8 mouse cellular contexts compared by ENCODE assay signal in the genomic region with DNA sequence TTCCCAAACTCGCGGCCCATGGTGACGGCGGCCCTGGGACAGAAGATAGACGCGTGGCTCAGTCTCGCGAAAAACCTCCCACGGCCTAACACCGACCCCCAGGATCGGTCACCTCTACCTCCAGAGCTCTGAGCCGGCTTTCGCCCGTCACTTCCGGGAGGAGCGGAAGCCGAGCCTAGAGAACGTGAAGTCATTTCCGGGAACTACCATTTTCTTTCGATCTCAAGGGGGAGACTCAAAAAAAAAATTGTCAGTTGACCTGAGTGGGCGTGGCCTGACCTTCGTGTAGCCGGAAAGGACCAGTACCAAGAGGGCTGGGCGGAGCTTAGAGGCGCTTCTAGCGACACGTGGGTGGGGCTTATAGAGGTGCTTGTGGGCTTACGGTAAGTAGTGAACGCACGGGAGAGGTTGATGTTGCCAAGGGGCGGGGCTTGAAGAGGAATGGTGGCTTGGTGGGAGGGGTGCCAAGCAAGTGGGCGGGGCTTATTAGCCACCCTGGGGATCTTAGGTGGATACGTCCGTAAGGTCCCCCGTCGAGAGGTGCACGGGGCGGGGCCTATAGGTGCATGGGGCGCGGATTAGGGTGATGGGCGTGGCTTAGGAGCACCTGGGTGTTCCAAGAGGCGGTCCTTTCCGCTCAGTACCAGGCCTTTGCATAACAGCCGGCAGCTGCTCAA. TPM values are rescaled to one million over a fixed set of nuclear protein-coding genes. Genes with fewer than 3 reads are reported as not detected.
DNase-seq lines count a peak whose midpoint lies in the region; ATAC-seq and TF ChIP-seq lines count a peak whose summit lies in the region.

TSS of gene Uqcrq (minus strand) at position 162 of the 677 bp plus-strand sequence.
TSS of gene Gdf9 (plus strand) at position 354 of the 677 bp plus-strand sequence.

- peak within 1 kb of the TSS; percentile 75 for H3K27ac ChIP-seq in heart, embryonic 12.5 days (ENCODE audit: poor library complexity, severe bottlenecking)
- H3K27ac ChIP-seq in kidney, postnatal 0 days: peak within 1 kb of the TSS; percentile 88
- H3K27ac ChIP-seq in liver, embryonic 11.5 days (ENCODE audit: low read depth, low read length): peak within 1 kb of the TSS; percentile 76
- peak within 1 kb of the TSS; percentile 62; the same call in 1 of the 2 replicates for H3K27ac ChIP-seq in stomach, embryonic 14.5 days (ENCODE audit: low read length)

- ATAC-seq in erythroid progenitor cell, adult 5-6 weeks (replicated peaks; ENCODE audit: low FRiP score, poor library complexity, severe bottlenecking): peak; percentile 90
- peak; percentile 97 for ATAC-seq in heart, embryonic 12.5 days (ENCODE audit: insufficient number of reproducible peaks, low FRiP score)
- peak; percentile 94 for ATAC-seq in kidney, postnatal 0 days (replicated peaks; ENCODE audit: low FRiP score, low read depth)
- ATAC-seq in liver, embryonic 11.5 days (replicated peaks; ENCODE audit: low FRiP score): peak; percentile 93
- peak; percentile 95 for ATAC-seq in stomach, embryonic 14.5 days (ENCODE audit: insufficient number of reproducible peaks, insufficient read depth, low FRiP score, low read depth)

- DNase-seq in CD4-positive helper T cell, adult 2 months (ENCODE audit: low read depth, low spot score): peak; percentile 100
- peak; percentile 98 for DNase-seq in brain, embryonic 18.5 days (ENCODE audit: low read depth, low spot score)
- peak; percentile 100 for DNase-seq in kidney, postnatal 0 days (ENCODE audit: low spot score)
- DNase-seq in liver, embryonic 11.5 days (ENCODE audit: low spot score): peak; percentile 94
- peak; percentile 99 for DNase-seq in naive thymus-derived CD4-positive, alpha-beta T cell, adult 2 months (ENCODE audit: low read depth)

- no peaks in the 10 kb centered on the region for H3K9me3 ChIP-seq in heart, embryonic 12.5 days (replicated peaks)
- H3K9me3 ChIP-seq in kidney, postnatal 0 days (replicated peaks; ENCODE audit: low read length): no peaks in the 10 kb centered on the region
- no peaks in the 10 kb centered on the region for H3K9me3 ChIP-seq in liver, embryonic 11.5 days (ENCODE audit: control insufficient read depth, low read length)
- no peaks in the 10 kb centered on the region for H3K9me3 ChIP-seq in stomach, embryonic 14.5 days (ENCODE audit: control insufficient read depth, low read depth, low read length)

- TF ChIP-seq CTCF in kidney, postnatal 0 days (IDR thresholded peaks at IDR 0.05; ENCODE audit: low read depth): no peak

- H3K4me2 ChIP-seq in heart, embryonic 12.5 days: peak within 1 kb of the TSS; percentile 84
- peak within 1 kb of the TSS; percentile 87 for H3K4me2 ChIP-seq in kidney, postnatal 0 days (ENCODE audit: low read length)
- peak within 1 kb of the TSS; percentile 81 for H3K4me2 ChIP-seq in liver, embryonic 11.5 days
- H3K4me2 ChIP-seq in stomach, embryonic 14.5 days (replicated peaks; ENCODE audit: low read depth, low read length): peak within 1 kb of the TSS; percentile 74

- H3K36me3 ChIP-seq in heart, embryonic 12.5 days: peaks cover 15% of the 10 kb centered on the region
- 0 out of 2 replicates have a peak, but pooled peaks cover 4% of the 10 kb centered on the region for H3K36me3 ChIP-seq in kidney, postnatal 0 days (ENCODE audit: insufficient read depth, low read length)
- H3K36me3 ChIP-seq in liver, embryonic 11.5 days (ENCODE audit: control insufficient read depth, insufficient read depth, low read length): peaks cover 8% of the 10 kb centered on the region; the same call in 1 of the 2 replicates
- H3K36me3 ChIP-seq in stomach, embryonic 14.5 days (ENCODE audit: control insufficient read depth, insufficient read depth, low read length): peaks cover 5% of the 10 kb centered on the region; the same call in 1 of the 2 replicates

- peak within 1 kb of the TSS; percentile 93 for H3K9ac ChIP-seq in heart, embryonic 12.5 days
- peak within 1 kb of the TSS; percentile 93 for H3K9ac ChIP-seq in kidney, postnatal 0 days (ENCODE audit: low read depth, low read length)
- peak within 1 kb of the TSS; percentile 77 for H3K9ac ChIP-seq in liver, embryonic 11.5 days (ENCODE audit: low read depth, low read length)
- peak within 1 kb of the TSS; percentile 79 for H3K9ac ChIP-seq in stomach, embryonic 14.5 days (replicated peaks; ENCODE audit: low read depth, low read length)

- no peaks in the 10 kb centered on the region for H3K27me3 ChIP-seq in heart, embryonic 12.5 days (replicated peaks)
- H3K27me3 ChIP-seq in kidney, postnatal 0 days (ENCODE audit: insufficient read depth, low read length): no peaks in the 10 kb centered on the region
- no peaks in the 10 kb centered on the region for H3K27me3 ChIP-seq in liver, embryonic 11.5 days (replicated peaks; ENCODE audit: control insufficient read depth, insufficient read depth, low read length)
- H3K27me3 ChIP-seq in stomach, embryonic 14.5 days (ENCODE audit: control insufficient read depth, insufficient read depth, low read length): no peaks in the 10 kb centered on the region

- WGBS in heart, embryonic 12.5 days: under 1% methylated on average over 44 of the region's 44 CpGs
- under 1% methylated on average over 44 of the region's 44 CpGs for WGBS in kidney, postnatal 0 days
- under 1% methylated on average over 44 of the region's 44 CpGs for WGBS in liver, embryonic 11.5 days
- WGBS in stomach, embryonic 14.5 days: under 1% methylated on average over 44 of the region's 44 CpGs

- peaks cover 23% of the 10 kb centered on the region for H3K4me1 ChIP-seq in heart, embryonic 12.5 days (replicated peaks)
- peaks cover 7% of the 10 kb centered on the region for H3K4me1 ChIP-seq in kidney, postnatal 0 days (replicated peaks; ENCODE audit: insufficient read depth, low read length)
- H3K4me1 ChIP-seq in liver, embryonic 11.5 days (replicated peaks; ENCODE audit: control insufficient read depth, insufficient read depth, low read length): peaks cover 30% of the 10 kb centered on the region
- H3K4me1 ChIP-seq in stomach, embryonic 14.5 days (ENCODE audit: control insufficient read depth, insufficient read depth, low read length): peaks cover 10% of the 10 kb centered on the region

- H3K4me3 ChIP-seq in heart, embryonic 12.5 days: peak within 1 kb of the TSS; percentile 92
- H3K4me3 ChIP-seq in kidney, postnatal 0 days (replicated peaks; ENCODE audit: low read depth, low read length): peak within 1 kb of the TSS; percentile 92
- peak within 1 kb of the TSS; percentile 81 for H3K4me3 ChIP-seq in liver, embryonic 11.5 days (ENCODE audit: low read depth, low read length)
- peak within 1 kb of the TSS; percentile 89 for H3K4me3 ChIP-seq in stomach, embryonic 14.5 days (ENCODE audit: low read depth, low read length)

RNA-seq across cellular contexts. Expression of gene Uqcrq, which starts in this region (rescaled TPM):
- total RNA-seq in erythroid progenitor cell, adult 5-6 weeks (2015; ENCODE audit: low replicate concordance): 79.2 and 113 TPM in 2 replicates
- total RNA-seq in erythroid progenitor cell, adult 5-6 weeks (2017; ENCODE audit: low replicate concordance): 29.4 and 33.0 TPM in 2 replicates
- polyA plus RNA-seq in heart, embryonic 12.5 days (2016; fragmentation: Nextera tagmentation; extraction: Ambion mirVana): 1,089 and 1,102 TPM in 2 replicates
- polyA plus RNA-seq in kidney, postnatal 0 days (2015; fragmentation: Nextera tagmentation; extraction: Ambion mirVana): 1,154 and 1,231 TPM in 2 replicates
- 746 and 848 TPM in 2 replicates for polyA plus RNA-seq in liver, embryonic 11.5 days (2014; fragmentation: Nextera tagmentation; extraction: Ambion mirVana)
- polyA plus RNA-seq in stomach, embryonic 14.5 days (2014; fragmentation: Nextera tagmentation; extraction: Ambion mirVana): 477 and 521 TPM in 2 replicates

RNA-seq across cellular contexts. Expression of gene Gdf9, which starts in this region (rescaled TPM):
- not detected in 2 replicates for total RNA-seq in erythroid progenitor cell, adult 5-6 weeks (2015; ENCODE audit: low replicate concordance)
- total RNA-seq in erythroid progenitor cell, adult 5-6 weeks (2017; ENCODE audit: low replicate concordance): 0.77 TPM in 1 of 2 replicates, not detected in the other
- 0.56 and 1.3 TPM in 2 replicates for polyA plus RNA-seq in heart, embryonic 12.5 days (2016; fragmentation: Nextera tagmentation; extraction: Ambion mirVana)
- 0.57 and 1.0 TPM in 2 replicates for polyA plus RNA-seq in kidney, postnatal 0 days (2015; fragmentation: Nextera tagmentation; extraction: Ambion mirVana)
- 0.30 and 0.89 TPM in 2 replicates for polyA plus RNA-seq in liver, embryonic 11.5 days (2014; fragmentation: Nextera tagmentation; extraction: Ambion mirVana)
- polyA plus RNA-seq in stomach, embryonic 14.5 days (2014; fragmentation: Nextera tagmentation; extraction: Ambion mirVana): 1.7 and 2.2 TPM in 2 replicates

Comparison
In these comparisons a context has a peak if more than half of its experiments do, and no peak if none do; other contexts are left out.
1. Peak in every context shown above with its lines: DNase-seq, ATAC-seq, H3K4me3 ChIP-seq and H3K27ac ChIP-seq.